In genomic region chr10:87484831-87485720, GRCm38 (mm10) we compare ENCODE assay signal across 14 mouse cellular contexts. TPM values are rescaled to one million over a fixed set of nuclear protein-coding genes. Genes with fewer than 3 reads are reported as not detected.
DNase-seq lines count a peak whose midpoint lies in the region; ATAC-seq lines count a peak whose summit lies in the region.
"Had no signal": no experiment of that assay in that cellular context is flagged by ENCODE, and none has a peak within 500 bp of the region (broad histone marks: within the 10 kb centered on the region; RNA-seq: fewer than 3 reads in every experiment).

No protein-coding gene starts in this region.

- H3K4me2 ChIP-seq in neural tube, embryonic 11.5 days (ENCODE audit: low read depth) = peak overlapping the region; percentile 52
- peak overlapping the region; percentile 42 for H3K4me2 ChIP-seq in embryonic facial prominence, embryonic 12.5 days (replicated peaks)
- peak overlapping the region; percentile 90 for H3K4me2 ChIP-seq in hindbrain, embryonic 15.5 days
- peak overlapping the region; percentile 76 for H3K4me2 ChIP-seq in neural tube, embryonic 13.5 days

- H3K4me3 ChIP-seq in neural tube, embryonic 11.5 days (ENCODE audit: low read depth, low read length) = no peak overlapping the region
- no peak overlapping the region for H3K4me3 ChIP-seq in embryonic facial prominence, embryonic 12.5 days
- peak overlapping the region; percentile 42 for H3K4me3 ChIP-seq in hindbrain, embryonic 15.5 days
- peak overlapping the region; percentile 45 for H3K4me3 ChIP-seq in neural tube, embryonic 13.5 days

- peak; percentile 60 for DNase-seq in neural tube, embryonic 11.5 days (ENCODE audit: low spot score)
- no peak for DNase-seq in neural tube, embryonic 10.5 days (ENCODE audit: extremely low spot score, low spot score)
- no peak for DNase-seq in cerebellum, adult 11 months
- DNase-seq in lung, postnatal 14 days = no peak
- DNase-seq in gastrocnemius, postnatal 36 days = no peak
- DNase-seq: adrenal gland, adult 2 months; lung, embryonic 14.5 days had no signal

- no peaks in the 10 kb centered on the region for H3K36me3 ChIP-seq in neural tube, embryonic 11.5 days (ENCODE audit: control insufficient read depth, insufficient read depth, low read length)
- no peaks in the 10 kb centered on the region for H3K36me3 ChIP-seq in embryonic facial prominence, embryonic 12.5 days
- no peaks in the 10 kb centered on the region for H3K36me3 ChIP-seq in hindbrain, embryonic 15.5 days
- no peaks in the 10 kb centered on the region for H3K36me3 ChIP-seq in neural tube, embryonic 13.5 days

- WGBS in neural tube, embryonic 11.5 days = under 1% methylated on average over 17 of the region's 17 CpGs
- WGBS in embryonic facial prominence, embryonic 12.5 days = 2% methylated on average over 17 of the region's 17 CpGs
- 3% methylated on average over 17 of the region's 17 CpGs for WGBS in hindbrain, embryonic 15.5 days
- WGBS in neural tube, embryonic 13.5 days = 3% methylated on average over 17 of the region's 17 CpGs

- no peak overlapping the region for H3K9ac ChIP-seq in neural tube, embryonic 11.5 days (ENCODE audit: low read length)
- H3K9ac ChIP-seq in embryonic facial prominence, embryonic 12.5 days = no peak overlapping the region
- peak overlapping the region; percentile 46 for H3K9ac ChIP-seq in hindbrain, embryonic 15.5 days
- H3K9ac ChIP-seq in neural tube, embryonic 13.5 days = peak overlapping the region; percentile 71
- H3K9ac ChIP-seq: lung, embryonic 14.5 days had no signal

- H3K27me3 ChIP-seq in neural tube, embryonic 11.5 days (ENCODE audit: control insufficient read depth, insufficient read depth, low read length) = peaks cover 22% of the 10 kb centered on the region
- peaks cover 57% of the 10 kb centered on the region for H3K27me3 ChIP-seq in embryonic facial prominence, embryonic 12.5 days
- H3K27me3 ChIP-seq in hindbrain, embryonic 15.5 days = no peaks in the 10 kb centered on the region
- H3K27me3 ChIP-seq in neural tube, embryonic 13.5 days = peaks cover 18% of the 10 kb centered on the region

- H3K27ac ChIP-seq in neural tube, embryonic 11.5 days (ENCODE audit: low read depth, low read length) = no peak overlapping the region
- no peak overlapping the region for H3K27ac ChIP-seq in embryonic facial prominence, embryonic 12.5 days
- H3K27ac ChIP-seq in hindbrain, embryonic 15.5 days (replicated peaks) = peak overlapping the region; percentile 75
- H3K27ac ChIP-seq in neural tube, embryonic 13.5 days (replicated peaks) = peak overlapping the region; percentile 61

- peak; percentile 18; the same call in 1 of the 2 replicates for ATAC-seq in neural tube, embryonic 11.5 days (ENCODE audit: insufficient read depth, low FRiP score, low TSS enrichment)
- no peak for ATAC-seq in embryonic facial prominence, embryonic 12.5 days (ENCODE audit: insufficient number of reproducible peaks, insufficient read depth, low FRiP score, low TSS enrichment)
- 0 out of 2 replicates have a peak, but pooled peaks have one; percentile 13 for ATAC-seq in hindbrain, embryonic 15.5 days (ENCODE audit: low FRiP score, low read depth)
- ATAC-seq in neural tube, embryonic 13.5 days (ENCODE audit: low read depth) = peak; percentile 23

- no peaks in the 10 kb centered on the region for H3K9me3 ChIP-seq in neural tube, embryonic 11.5 days (ENCODE audit: control insufficient read depth, low read length)
- no peaks in the 10 kb centered on the region for H3K9me3 ChIP-seq in embryonic facial prominence, embryonic 12.5 days
- H3K9me3 ChIP-seq in hindbrain, embryonic 15.5 days = no peaks in the 10 kb centered on the region
- H3K9me3 ChIP-seq in neural tube, embryonic 13.5 days = no peaks in the 10 kb centered on the region

- intact Hi-C loops in gastrocnemius, postnatal 36 days (cut with DNase I) = no loop called here

- H3K4me1 ChIP-seq in neural tube, embryonic 11.5 days (ENCODE audit: control insufficient read depth, insufficient read depth, low read length) = peaks cover 24% of the 10 kb centered on the region
- H3K4me1 ChIP-seq in embryonic facial prominence, embryonic 12.5 days = peaks cover 11% of the 10 kb centered on the region
- H3K4me1 ChIP-seq in hindbrain, embryonic 15.5 days (replicated peaks) = peaks cover 51% of the 10 kb centered on the region
- peaks cover 41% of the 10 kb centered on the region for H3K4me1 ChIP-seq in neural tube, embryonic 13.5 days (replicated peaks)

RNA-seq across cellular contexts. Expression of gene Ascl1, which starts 8.4 kb away (rescaled TPM):
- 40.5 and 42.9 TPM in 2 replicates for polyA plus RNA-seq in neural tube, embryonic 11.5 days (2014; fragmentation: Nextera tagmentation; extraction: Ambion mirVana)
- polyA plus RNA-seq in embryonic facial prominence, embryonic 12.5 days (2016; fragmentation: Nextera tagmentation; extraction: Ambion mirVana) = 5.7 and 6.2 TPM in 2 replicates
- polyA plus RNA-seq in hindbrain, embryonic 15.5 days (2015; fragmentation: Nextera tagmentation; extraction: Ambion mirVana) = 11.1 and 14.2 TPM in 2 replicates
- polyA plus RNA-seq in neural tube, embryonic 13.5 days (2015; fragmentation: Nextera tagmentation; extraction: Ambion mirVana) = 12.9 and 21.2 TPM in 2 replicates
- total RNA-seq in gastrocnemius, postnatal 36 days (2021) = not detected
- total RNA-seq: gastrocnemius, adult 18-20 months; heart, postnatal 25 days had no signal

RNA-seq across cellular contexts. Expression of gene Pah, which starts 36.5 kb away (rescaled TPM):
- polyA plus RNA-seq in neural tube, embryonic 11.5 days (2014; fragmentation: Nextera tagmentation; extraction: Ambion mirVana) = not detected in 2 replicates
- polyA plus RNA-seq in embryonic facial prominence, embryonic 12.5 days (2016; fragmentation: Nextera tagmentation; extraction: Ambion mirVana) = not detected in 2 replicates
- polyA plus RNA-seq in hindbrain, embryonic 15.5 days (2015; fragmentation: Nextera tagmentation; extraction: Ambion mirVana) = not detected in 2 replicates
- polyA plus RNA-seq in neural tube, embryonic 13.5 days (2015; fragmentation: Nextera tagmentation; extraction: Ambion mirVana) = not detected in 2 replicates
- not detected for total RNA-seq in gastrocnemius, postnatal 36 days (2021)
- total RNA-seq: ES-E14; layer of hippocampus, postnatal 14 days had no signal
- polyA plus RNA-seq: lung, embryonic 14.5 days had no signal

Comparison
In these comparisons a context has a peak if more than half of its experiments do, and no peak if none do; other contexts are left out.
1. H3K27ac ChIP-seq: peak in hindbrain, embryonic 15.5 days (single experiment) and neural tube, embryonic 13.5 days (single experiment); none in neural tube, embryonic 11.5 days (single experiment) and embryonic facial prominence, embryonic 12.5 days (single experiment).
2. H3K4me3 ChIP-seq: peak in hindbrain, embryonic 15.5 days (single experiment) and neural tube, embryonic 13.5 days (single experiment); none in neural tube, embryonic 11.5 days (single experiment) and embryonic facial prominence, embryonic 12.5 days (single experiment).
3. H3K9ac ChIP-seq: peak in hindbrain, embryonic 15.5 days (single experiment) and neural tube, embryonic 13.5 days (single experiment); none in neural tube, embryonic 11.5 days (single experiment) and embryonic facial prominence, embryonic 12.5 days (single experiment).
4. Peak in every context shown above with its lines, with median percentiles within 50 percentile points of each other: H3K4me2 ChIP-seq.